Mouse (Mus musculus) liver, adult 2 months (tissue): ENCODE measurements at regions not wholly inside any gene's neighbourhood (a gene's known extent, or its start where the extent isn't known, plus 50 kb on each side); places are given as distances from the start of the nearest gene placed in this dataset.

Source experiments
- DNase-seq: peaks from one replicate; pipeline ENCODE4 v3.0.0-alpha.2; 2011; ENCODE audit warnings: low read depth, low spot score; ENCODE audit errors: extremely low read depth
- H3K27ac ChIP-seq: fragments of 200-500 bp; replicated peaks from 2 replicates; pipeline ENCODE4 v1.5.1; 2012; ENCODE audit warnings: low read depth, mild to moderate bottlenecking, control low read depth, inconsistent platforms, low read length; ENCODE audit not compliant: insufficient read depth
- H3K27me3 ChIP-seq: fragments of 200-500 bp; 2 replicates; pipeline ENCODE4 v1.6.1; 2012; ENCODE audit warnings: mild to moderate bottlenecking, moderate library complexity, low read length, inconsistent platforms; ENCODE audit not compliant: control insufficient read depth, insufficient read depth
- H3K36me3 ChIP-seq: fragments of 200-500 bp; 2 replicates; pipeline ENCODE4 v1.6.1; 2012; ENCODE audit warnings: low read length, inconsistent platforms; ENCODE audit not compliant: control insufficient read depth, insufficient read depth
- H3K4me1 ChIP-seq: fragments of 200-500 bp; 2 replicates; pipeline ENCODE4 v1.6.1; 2011; ENCODE audit warnings: low read length; ENCODE audit not compliant: control insufficient read depth, insufficient read depth
- H3K4me3 ChIP-seq: fragments of 200-500 bp; 2 replicates; pipeline ENCODE4 v1.5.1; 2011; ENCODE audit warnings: low read depth, mild to moderate bottlenecking, control low read depth, low read length, moderate library complexity; ENCODE audit not compliant: insufficient read depth
- H3K79me2 ChIP-seq: fragments of 200-500 bp; 2 replicates; pipeline ENCODE4 v1.6.1; 2012; ENCODE audit warnings: inconsistent platforms, mild to moderate bottlenecking, low read length, moderate library complexity; ENCODE audit not compliant: control insufficient read depth, insufficient read depth
- H3K9ac ChIP-seq: fragments of 200-500 bp; 2 replicates; pipeline ENCODE4 v1.6.1; 2012; ENCODE audit warnings: low read depth, mild to moderate bottlenecking, control low read depth, inconsistent platforms, low read length
- CTCF ChIP-seq: fragments of 200-500 bp; IDR thresholded peaks from 2 replicates; pipeline ENCODE4 v1.5.1; 2011; ENCODE audit warnings: low read depth, low read length, control low read depth
- POLR2A ChIP-seq: fragments of 200-500 bp; IDR thresholded peaks from 2 replicates; pipeline ENCODE4 v1.6.1; 2011; ENCODE audit warnings: low read length, control low read depth; ENCODE audit not compliant: insufficient read depth; ENCODE audit errors: extremely low read depth
- WGBS: fragments of 180-500 bp; shearing (Covaris S2); methylation state at CpG from one replicate; pipeline ENCODE4 v1.1.7; 2018; 5-methylcytosine and 5-hydroxymethylcytosine counted together

- Histone ChIP-seq H3K27me3 (no peaks in the 10 kb centered on the region), H3K9ac (no peak overlapping the region), H3K36me3 (no peaks in the 10 kb centered on the region), H3K4me1 (no peaks in the 10 kb centered on the region), H3K79me2 (no peaks in the 10 kb centered on the region), H3K27ac (no peak overlapping the region), H3K4me3 (no peak overlapping the region)
- WGBS, result 88% methylated on average over 7 of the region's 7 CpGs
- TF ChIP-seq CTCF, result no peak
- TF ChIP-seq POLR2A, result no peak
- DNase-seq, result no peak
These were observed 230.8 kb upstream of the Map3k1 start for GRCm38 (mm10) chr13:112039422-112040145.

DNA sequence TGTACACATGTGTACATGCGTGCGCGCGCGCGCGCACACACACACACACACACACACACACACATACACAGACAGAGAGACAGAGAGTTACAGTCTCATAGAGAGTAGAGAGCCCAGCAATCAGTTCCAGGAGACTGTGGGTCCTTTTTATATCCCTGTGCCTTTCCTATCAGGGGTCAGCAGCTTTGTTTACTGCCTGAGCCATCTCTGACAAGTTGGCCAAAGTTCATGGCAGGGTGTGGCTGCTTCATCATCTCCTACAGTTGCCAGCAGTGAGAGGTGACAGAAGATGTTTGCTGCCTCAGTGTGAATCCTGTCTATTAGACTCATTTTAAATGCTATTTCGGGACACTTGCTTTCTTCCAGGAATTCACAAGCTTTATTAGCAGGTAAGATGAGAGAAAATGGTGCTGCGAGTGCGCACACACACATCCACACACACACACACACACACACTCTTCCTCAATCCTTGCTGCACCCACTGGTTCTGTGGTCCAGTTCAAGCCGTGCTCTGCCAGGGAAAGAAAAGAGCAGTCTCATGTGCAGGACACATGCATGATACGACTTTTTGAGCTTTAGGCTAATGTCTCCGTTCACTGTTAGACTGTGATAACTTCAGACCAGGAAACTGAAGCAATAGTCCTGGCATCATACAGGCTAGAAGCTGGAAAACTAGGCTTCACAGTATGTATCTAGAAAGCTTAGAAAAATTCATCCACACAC, 234.9 kb upstream of the Map3k1 start:
- Histone ChIP-seq H3K79me2 (no peaks in the 10 kb centered on the region), H3K4me1 (no peaks in the 10 kb centered on the region), H3K4me3 (no peak overlapping the region), H3K27ac (no peak overlapping the region), H3K9ac (no peak overlapping the region), H3K27me3 (no peaks in the 10 kb centered on the region), H3K36me3 (no peaks in the 10 kb centered on the region)
- no peak for DNase-seq
- WGBS, result 92% methylated on average over 13 of the region's 13 CpGs
- no peak for TF ChIP-seq CTCF
- TF ChIP-seq POLR2A, result no peak

DNA sequence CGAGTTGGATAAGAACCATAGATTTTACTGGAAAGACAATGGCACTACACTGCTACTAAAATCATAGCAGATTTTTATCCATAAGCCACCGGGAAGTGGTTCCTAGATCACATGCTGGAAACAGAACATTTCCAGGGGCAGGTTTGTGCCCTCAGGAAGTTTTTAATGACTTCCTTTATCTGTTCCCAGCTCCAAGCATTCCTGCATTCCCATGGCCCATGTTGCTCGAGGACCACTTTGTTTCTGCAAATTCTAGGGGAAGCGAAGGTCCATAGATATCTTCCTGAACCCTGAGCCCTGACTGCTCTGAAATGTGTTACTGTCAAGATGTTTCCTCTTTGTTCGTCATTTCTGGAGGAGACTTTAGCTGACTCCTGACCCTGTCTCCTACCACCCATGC, 235.6 kb upstream of the Map3k1 start:
- TF ChIP-seq POLR2A, result no peak
- H3K27ac ChIP-seq, result no peak overlapping the region
- no peaks in the 10 kb centered on the region for H3K36me3 ChIP-seq
- no peak overlapping the region for H3K9ac ChIP-seq
- DNase-seq, result no peak
- 70% methylated on average over 5 of the region's 5 CpGs for WGBS
- no peak overlapping the region for H3K4me3 ChIP-seq
- no peaks in the 10 kb centered on the region for H3K79me2 ChIP-seq
- H3K4me1 ChIP-seq, result no peaks in the 10 kb centered on the region
- no peaks in the 10 kb centered on the region for H3K27me3 ChIP-seq

DNA sequence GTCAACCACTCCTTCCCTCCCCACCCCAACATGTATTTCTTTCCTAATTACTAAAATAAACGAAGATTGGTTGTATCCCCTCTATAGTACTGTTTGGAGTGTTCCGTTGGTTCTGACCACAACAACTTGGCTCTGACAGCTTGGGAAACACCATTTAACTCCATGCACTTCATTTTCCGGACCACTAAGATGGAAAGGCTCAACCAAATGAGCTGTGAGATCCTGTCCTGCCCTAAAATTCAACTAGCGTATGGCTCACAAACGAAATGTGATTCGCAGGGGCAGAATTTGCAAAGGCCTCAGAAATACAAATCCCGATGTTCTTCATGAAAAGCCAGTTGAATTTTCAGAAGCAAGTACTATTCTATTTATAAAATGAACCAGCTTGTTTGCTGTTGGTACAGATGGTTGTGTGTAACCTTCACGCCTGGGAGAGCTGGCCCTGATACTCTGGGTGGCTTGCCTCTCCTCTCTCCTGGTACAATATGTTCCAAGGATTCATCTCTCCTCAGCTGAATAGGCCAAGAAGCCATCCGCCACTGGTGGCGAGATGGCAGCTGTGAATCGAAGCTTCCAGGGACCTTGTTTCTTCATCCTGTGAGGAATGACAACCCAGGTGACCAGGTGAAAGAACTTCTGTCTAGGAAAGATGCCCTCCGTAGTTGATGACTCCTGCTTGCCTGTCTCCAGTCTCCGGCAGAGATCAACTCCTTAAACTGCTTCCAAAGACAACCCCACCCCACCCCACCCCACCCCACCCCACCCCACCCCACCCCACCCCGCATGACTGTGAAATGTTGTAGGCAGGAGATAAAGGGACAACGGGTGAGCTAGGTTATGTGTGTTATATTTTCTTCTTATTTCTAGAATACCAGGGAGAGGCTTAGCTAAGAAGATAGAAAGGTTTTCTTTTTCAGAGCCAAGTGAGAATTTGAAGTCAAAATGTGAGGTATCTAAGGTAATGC, 237.7 kb upstream of the Map3k1 start:
- TF ChIP-seq POLR2A (no peak), CTCF (no peak)
- no peak for DNase-seq
- H3K36me3 ChIP-seq, result no peaks in the 10 kb centered on the region
- H3K27me3 ChIP-seq, result no peaks in the 10 kb centered on the region
- no peaks in the 10 kb centered on the region for H3K79me2 ChIP-seq
- WGBS, result 93% methylated on average over 15 of the region's 15 CpGs
- no peaks in the 10 kb centered on the region for H3K4me1 ChIP-seq
- H3K9ac ChIP-seq, result no peak overlapping the region
- no peak overlapping the region for H3K27ac ChIP-seq
- H3K4me3 ChIP-seq, result no peak overlapping the region

DNA sequence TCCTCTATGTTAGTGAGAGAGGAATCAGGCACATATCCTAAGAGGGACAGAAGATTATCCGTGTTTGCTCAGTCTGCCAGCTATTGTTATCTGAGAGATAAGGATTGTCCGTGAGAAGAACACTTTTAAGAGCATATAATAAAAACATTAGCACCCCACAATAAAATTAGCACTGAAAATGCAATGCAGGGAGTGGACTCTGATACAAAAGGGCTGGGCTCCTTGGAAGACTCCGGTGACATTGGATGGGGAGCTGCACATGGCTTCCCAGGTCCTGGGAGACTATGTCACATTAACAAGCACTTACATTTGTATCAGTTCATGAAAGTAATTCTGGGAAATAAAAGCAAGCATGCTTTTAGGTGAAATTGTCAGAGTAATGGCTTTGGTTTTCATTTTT, 238.6 kb upstream of the Map3k1 start:
- no peaks in the 10 kb centered on the region for H3K79me2 ChIP-seq
- TF ChIP-seq CTCF (no peak), POLR2A (no peak)
- H3K4me1 ChIP-seq, result no peaks in the 10 kb centered on the region
- H3K36me3 ChIP-seq, result no peaks in the 10 kb centered on the region
- H3K27ac ChIP-seq, result no peak overlapping the region
- H3K27me3 ChIP-seq, result no peaks in the 10 kb centered on the region
- 74% methylated on average over 3 of the region's 3 CpGs for WGBS
- no peak for DNase-seq
- no peak overlapping the region for H3K4me3 ChIP-seq
- no peak overlapping the region for H3K9ac ChIP-seq
